Mouse (Mus musculus) small intestine, adult 2 months (tissue): ENCODE data around the gene Dll1.

ENCODE experiments used
- CTCF ChIP-seq: fragments of 200-500 bp; IDR thresholded peaks from 2 replicates; pipeline ENCODE4 v1.5.1; 2012; ENCODE audit warnings: low read depth, mild to moderate bottlenecking, control low read depth, inconsistent platforms, low read length, moderate library complexity, mixed read lengths; ENCODE audit not compliant: insufficient replicate concordance, insufficient read length; ENCODE audit errors: extremely low read depth
- POLR2A ChIP-seq: fragments of 200-500 bp; IDR thresholded peaks from 2 replicates; pipeline ENCODE4 v1.6.1; 2012; ENCODE audit warnings: low read depth, mild to moderate bottlenecking, control low read depth, inconsistent platforms, low read length, moderate library complexity

- no peak for TF ChIP-seq CTCF
- TF ChIP-seq POLR2A: no peak
Observed at GRCm38 (mm10) chr17:15401716-15402115, 25.0 kb upstream of the Dll1 start.
